Mouse (Mus musculus) limb, embryonic 11.5 days (tissue): Measurements from ENCODE around the gene Krt32. TPM values are rescaled to one million over a fixed set of nuclear protein-coding genes. Genes with fewer than 3 reads are reported as not detected.
A peak's percentile ranks its signal among the peaks of the same experiment; 100 is the strongest.

Experiments
- ATAC-seq: fragments of 200-750 bp; cut with Nextera tagmentation; 2 replicates; pipeline ENCODE4 v1.8.0; 2017; ENCODE audit warnings: low read depth; ENCODE audit not compliant: insufficient number of reproducible peaks, low FRiP score, low TSS enrichment
- DNase-seq: peaks from one replicate; pipeline ENCODE4 v3.0.0-alpha.2; 2015; ENCODE audit warnings: low spot score
- H3K27ac ChIP-seq: fragments of 300-500 bp; sonication (generic); replicated peaks from 2 replicates; pipeline ENCODE4 v1.5.1; 2014; ENCODE audit warnings: low read depth, mild to moderate bottlenecking, low read length
- H3K27me3 ChIP-seq: fragments of 300-500 bp; sonication (generic); 2 replicates; pipeline ENCODE4 v1.6.1; 2014; ENCODE audit warnings: mild to moderate bottlenecking, low read length, mixed read lengths; ENCODE audit not compliant: control insufficient read depth, insufficient read depth
- H3K36me3 ChIP-seq: fragments of 300-500 bp; sonication (generic); 2 replicates; pipeline ENCODE4 v1.6.1; 2014; ENCODE audit warnings: mild to moderate bottlenecking, low read length, moderate library complexity, mixed read lengths; ENCODE audit not compliant: control insufficient read depth, insufficient read depth
- H3K4me1 ChIP-seq: fragments of 300-500 bp; sonication (generic); 2 replicates; pipeline ENCODE4 v1.6.1; 2014; ENCODE audit warnings: low read length, mixed read lengths; ENCODE audit not compliant: control insufficient read depth, insufficient read depth
- H3K4me2 ChIP-seq: fragments of 300-500 bp; sonication (generic); 2 replicates; pipeline ENCODE4 v1.6.1; 2014; ENCODE audit warnings: low read depth, mild to moderate bottlenecking, moderate library complexity; ENCODE audit not compliant: severe bottlenecking
- H3K4me3 ChIP-seq: fragments of 300-500 bp; sonication (generic); 2 replicates; pipeline ENCODE4 v1.5.1; 2014; ENCODE audit warnings: low read depth, low read length
- H3K9ac ChIP-seq: fragments of 300-500 bp; sonication (generic); 2 replicates; pipeline ENCODE4 v1.6.1; 2014; ENCODE audit warnings: mild to moderate bottlenecking, low read length
- H3K9me3 ChIP-seq: fragments of 300-500 bp; sonication (generic); 2 replicates; pipeline ENCODE4 v1.6.1; 2016; ENCODE audit warnings: low read length; ENCODE audit not compliant: control insufficient read depth
- WGBS: fragments of 180-500 bp; shearing (Covaris S2); extraction: QIAGEN DNeasy Blood & Tissue Kit; methylation state at CpG from one replicate; pipeline ENCODE4 v1.1.7; 2014; 5-methylcytosine and 5-hydroxymethylcytosine counted together
- polyA plus RNA-seq: library from polyadenylated mRNA; unstranded; fragments of >200 nt; fragmentation: Nextera tagmentation; extraction: Ambion mirVana; gene quantifications from 2 replicates; pipeline ENCODE4 v1.2.1, GENCODE M21; 2014

Krt32 gene
- polyA plus RNA-seq, 1 experiment from 2014 or later: not detected

GRCm38 (mm10) chr11:100112935-100113741 is 25.1 kb upstream of the Krt32 start:
- Histone ChIP-seq H3K4me1 (no peaks in the 10 kb centered on the region), H3K9ac (no peak overlapping the region), H3K4me2 (no peak overlapping the region), H3K27ac (no peak overlapping the region), H3K4me3 (no peak overlapping the region), H3K36me3 (no peaks in the 10 kb centered on the region), H3K27me3 (no peaks in the 10 kb centered on the region), H3K9me3 (no peaks in the 10 kb centered on the region)
- ATAC-seq: no peak
- WGBS: 86% methylated on average over 11 of the region's 11 CpGs
- DNase-seq: no peak

- 75% methylated on average over 6 of the region's 6 CpGs for WGBS
These were observed 17.6 kb upstream of the Krt32 start, which contains the start of gene Krt36 for GRCm38 (mm10) chr11:100105576-100106122. Gene Krt36, minus strand, starts transcription at chr11:100105626.

GRCm38 (mm10) chr11:100102693-100103429 is 14.8 kb upstream of the Krt32 start:
- H3K27ac ChIP-seq: no peak overlapping the region
- WGBS: 62% methylated on average over 15 of the region's 15 CpGs
- no peak overlapping the region for H3K9ac ChIP-seq
- no peak overlapping the region for H3K4me3 ChIP-seq
- no peaks in the 10 kb centered on the region for H3K4me1 ChIP-seq
- H3K4me2 ChIP-seq: no peak overlapping the region
- H3K36me3 ChIP-seq: no peaks in the 10 kb centered on the region
- H3K9me3 ChIP-seq: no peaks in the 10 kb centered on the region
- DNase-seq (no peak), ATAC-seq (no peak)
- no peaks in the 10 kb centered on the region for H3K27me3 ChIP-seq

More at GRCm38 (mm10) chr11:100105576-100106122, 17.6 kb upstream of the Krt32 start, which contains the start of gene Krt36:
- no peak within 1 kb of the TSS for H3K9ac ChIP-seq
- no peaks in the 10 kb centered on the region for H3K36me3 ChIP-seq
- no peak within 1 kb of the TSS for H3K27ac ChIP-seq
- H3K4me3 ChIP-seq: no peak within 1 kb of the TSS
- no peak within 1 kb of the TSS for H3K4me2 ChIP-seq
- H3K9me3 ChIP-seq: no peaks in the 10 kb centered on the region
- DNase-seq (no peak), ATAC-seq (no peak)
- no peaks in the 10 kb centered on the region for H3K27me3 ChIP-seq
- no peaks in the 10 kb centered on the region for H3K4me1 ChIP-seq

GRCm38 (mm10) chr11:100100391-100100790 is 12.4 kb upstream of the Krt32 start:
- H3K4me2 ChIP-seq: no peak overlapping the region
- ATAC-seq: no peak
- no peaks in the 10 kb centered on the region for H3K36me3 ChIP-seq
- H3K4me3 ChIP-seq: no peak overlapping the region
- no peaks in the 10 kb centered on the region for H3K27me3 ChIP-seq
- no peak overlapping the region for H3K9ac ChIP-seq
- no peak overlapping the region for H3K27ac ChIP-seq
- no peak for DNase-seq
- H3K4me1 ChIP-seq: no peaks in the 10 kb centered on the region
- 82% methylated on average over 4 of the region's 4 CpGs for WGBS
- no peaks in the 10 kb centered on the region for H3K9me3 ChIP-seq

- no peaks in the 10 kb centered on the region for H3K9me3 ChIP-seq
- no peak overlapping the region for H3K9ac ChIP-seq
- ATAC-seq (no peak), DNase-seq (no peak)
- WGBS: 81% methylated on average over 9 of the region's 9 CpGs
- H3K4me3 ChIP-seq: no peak overlapping the region
- H3K27me3 ChIP-seq: no peaks in the 10 kb centered on the region
- no peak overlapping the region for H3K4me2 ChIP-seq
- H3K27ac ChIP-seq: no peak overlapping the region
- H3K36me3 ChIP-seq: no peaks in the 10 kb centered on the region
- no peaks in the 10 kb centered on the region for H3K4me1 ChIP-seq
These were observed 9.8 kb upstream of the Krt32 start for GRCm38 (mm10) chr11:100097819-100098218.

- no peaks in the 10 kb centered on the region for H3K36me3 ChIP-seq
- H3K9ac ChIP-seq: no peak within 1 kb of the TSS
- no peak within 1 kb of the TSS for H3K27ac ChIP-seq
- no peak within 1 kb of the TSS for H3K4me2 ChIP-seq
- ATAC-seq (no peak), DNase-seq (peak; percentile 24)
- H3K27me3 ChIP-seq: no peaks in the 10 kb centered on the region
- H3K4me3 ChIP-seq: no peak within 1 kb of the TSS
- WGBS: 31% methylated on average over 9 of the region's 9 CpGs
- H3K9me3 ChIP-seq: no peaks in the 10 kb centered on the region
- H3K4me1 ChIP-seq: no peaks in the 10 kb centered on the region
These were observed 8.1 kb upstream of the Krt32 start, which contains the start of gene Krt35 for GRCm38 (mm10) chr11:100096141-100096540. Gene Krt35, minus strand, starts transcription at chr11:100096241.

GRCm38 (mm10) chr11:100088378-100089025 is 476 bp upstream of the Krt32 start:
- ATAC-seq: no peak

GRCm38 (mm10) chr11:100073873-100074272 is 14.2 kb downstream of the Krt32 start:
- Histone ChIP-seq H3K36me3 (no peaks in the 10 kb centered on the region), H3K4me1 (no peaks in the 10 kb centered on the region), H3K27ac (no peak overlapping the region), H3K27me3 (no peaks in the 10 kb centered on the region), H3K9me3 (no peaks in the 10 kb centered on the region), H3K4me2 (no peak overlapping the region), H3K4me3 (no peak overlapping the region), H3K9ac (no peak overlapping the region)
- 65% methylated on average over 1 of the region's 1 CpGs for WGBS
- ATAC-seq (no peak), DNase-seq (no peak)

More at GRCm38 (mm10) chr11:100088378-100089025, 476 bp upstream of the Krt32 start:
- no peak overlapping the region for H3K4me3 ChIP-seq
- DNase-seq: no peak
- H3K4me2 ChIP-seq: no peak overlapping the region
- no peak overlapping the region for H3K9ac ChIP-seq
- no peaks in the 10 kb centered on the region for H3K27me3 ChIP-seq
- 68% methylated on average over 7 of the region's 7 CpGs for WGBS
- H3K9me3 ChIP-seq: no peaks in the 10 kb centered on the region
- H3K36me3 ChIP-seq: no peaks in the 10 kb centered on the region
- H3K27ac ChIP-seq: no peak overlapping the region
- no peaks in the 10 kb centered on the region for H3K4me1 ChIP-seq
